Mouse (Mus musculus) frontal cortex, postnatal 14 days (tissue): ENCODE measurements at regions not wholly inside any gene's neighbourhood (a gene's known extent, or its start where the extent isn't known, plus 50 kb on each side); places are given as distances from the start of the nearest gene placed in this dataset.

Experiments used
- DNase-seq, 2 experiments: peaks; one replicate each; pipeline ENCODE4 v3.0.0; 2022; ENCODE audit warnings: low spot score in 2 of 2

DNA sequence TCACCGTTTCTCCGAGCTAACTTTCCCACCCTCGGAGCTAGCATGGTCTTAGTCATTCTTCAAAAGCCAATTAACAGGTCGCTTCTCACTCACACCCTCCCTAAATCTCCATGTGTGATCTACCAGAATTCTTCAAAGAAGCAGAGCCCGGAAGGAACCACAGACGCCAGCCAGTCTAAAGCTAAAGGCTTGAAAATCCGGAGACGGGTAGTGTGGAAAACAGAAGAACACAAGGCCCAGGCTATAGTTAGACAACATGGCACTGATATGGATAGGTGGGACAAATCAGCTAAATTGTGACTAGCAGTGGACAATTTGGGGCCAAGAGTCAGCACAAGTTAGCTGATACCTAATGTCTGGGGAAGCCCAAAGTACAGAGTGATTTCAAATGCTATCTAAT lies 387.0 kb upstream of the Trpc7 start:
- DNase-seq = no peak

GRCm38 (mm10) chr13:57281941-57282710 lies 386.3 kb upstream of the Trpc7 start:
- no peak for DNase-seq

GRCm38 (mm10) chr13:57281504-57281903 lies 385.7 kb upstream of the Trpc7 start:
- peak in 1 of 2 experiments; percentile 58 for DNase-seq

- no peak for DNase-seq
These were observed 382.8 kb upstream of the Trpc7 start for GRCm38 (mm10) chr13:57278580-57278979.

DNA sequence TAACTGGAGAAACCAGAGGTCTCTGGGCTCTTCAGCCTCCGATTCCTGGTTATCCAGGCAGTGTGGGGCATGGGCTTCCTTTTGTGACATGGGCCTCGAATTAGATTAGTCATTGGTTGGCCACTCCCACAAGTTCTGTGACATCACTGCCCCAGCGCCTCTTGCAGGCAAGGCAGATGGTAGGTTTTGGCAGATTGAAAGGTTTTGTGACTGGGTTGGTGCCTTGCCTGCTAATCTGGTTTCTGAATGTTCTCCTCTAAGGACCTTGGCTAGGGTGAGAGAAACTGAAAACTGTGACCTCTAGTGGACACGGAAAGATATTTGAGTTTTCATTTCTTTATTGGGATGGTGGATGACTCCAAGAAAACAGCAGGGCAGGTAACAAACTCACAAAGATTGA lies 381.3 kb upstream of the Trpc7 start:
- no peak for DNase-seq

DNA sequence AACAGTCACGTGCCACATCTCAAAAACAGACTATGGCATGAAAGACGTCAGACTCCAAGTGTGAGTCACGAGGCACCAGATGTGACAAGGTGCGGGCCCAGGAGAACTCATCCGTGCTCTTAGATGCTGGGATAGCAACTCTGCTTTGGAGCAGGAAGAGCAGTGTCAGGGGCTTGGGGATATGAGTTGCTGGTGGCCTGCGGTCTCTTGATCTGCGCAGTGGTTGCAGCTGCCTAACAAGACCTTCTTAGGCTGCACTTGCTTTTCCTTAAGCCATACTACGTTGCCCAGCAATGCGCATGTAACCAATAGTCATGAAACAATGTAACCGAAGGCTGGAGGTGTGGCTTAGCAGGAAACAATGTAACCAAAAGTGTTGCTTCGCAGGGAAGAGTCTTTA lies 380.1 kb upstream of the Trpc7 start:
- DNase-seq = no peak

DNA sequence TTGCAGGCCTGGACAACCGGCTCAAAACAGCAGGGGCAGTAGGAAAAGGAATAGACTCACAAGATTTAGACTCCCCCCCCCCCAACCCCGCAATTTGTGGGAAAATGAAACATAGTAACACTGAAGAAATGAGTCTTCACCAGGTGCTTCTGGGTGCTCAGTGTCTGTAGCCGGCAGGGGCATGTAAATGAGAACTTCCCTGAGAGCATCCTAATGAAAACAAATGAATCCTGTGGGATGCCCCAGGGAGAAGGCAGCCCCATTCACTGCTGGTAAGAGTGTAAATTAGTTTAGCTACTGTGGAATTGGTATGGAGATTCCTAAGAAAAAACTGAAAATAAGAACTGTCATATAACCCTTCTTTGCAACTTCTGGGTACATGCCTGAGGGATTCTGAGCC lies 377.8 kb upstream of the Trpc7 start:
- DNase-seq = no peak

GRCm38 (mm10) chr13:57269614-57270013 lies 373.8 kb upstream of the Trpc7 start:
- peak in 1 of 2 experiments; percentile 27 for DNase-seq

- peak; percentile 48 to 84 for DNase-seq
These were observed 364.1 kb upstream of the Trpc7 start for GRCm38 (mm10) chr13:57259920-57260319.

DNA sequence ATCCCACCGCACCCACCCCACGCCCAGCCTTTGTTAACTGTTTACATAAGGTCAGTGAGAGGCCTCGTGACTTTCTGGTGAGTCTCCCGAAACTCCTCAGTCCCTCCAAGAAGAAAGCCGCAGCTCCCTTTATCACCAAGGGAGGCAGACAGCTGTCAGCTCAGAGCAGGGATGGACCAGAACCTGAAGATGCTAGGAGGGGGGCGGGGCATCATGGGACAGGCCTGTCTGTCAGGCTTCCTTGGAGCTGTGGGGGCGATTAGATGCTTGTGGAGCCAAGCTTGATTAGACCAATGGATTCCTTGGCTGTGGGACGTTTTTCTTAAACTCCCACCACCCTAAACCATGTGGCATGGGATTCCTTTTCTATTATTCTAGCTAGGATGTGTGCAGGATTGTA lies 363.7 kb upstream of the Trpc7 start:
- no peak for DNase-seq

DNA sequence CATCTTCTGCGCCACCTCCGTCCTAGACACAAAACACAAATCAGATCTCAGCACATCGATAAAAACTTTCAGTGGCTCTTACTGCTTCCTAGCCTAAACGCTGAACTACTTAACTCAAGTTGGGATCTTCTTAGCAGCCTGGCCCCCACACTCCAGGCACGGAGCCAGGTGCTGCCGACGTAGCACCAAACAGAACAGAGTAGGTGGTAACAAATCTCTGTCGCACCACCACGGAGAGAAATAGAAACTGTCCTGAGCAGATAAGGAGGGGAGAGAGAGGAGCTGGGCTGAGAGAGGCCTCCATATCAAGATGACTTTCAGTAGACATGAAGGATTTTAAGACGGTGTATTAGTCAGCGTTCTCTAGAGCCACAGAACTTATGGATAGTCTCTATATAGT lies 360.1 kb upstream of the Trpc7 start:
- DNase-seq = peak; percentile 29 to 49

DNA sequence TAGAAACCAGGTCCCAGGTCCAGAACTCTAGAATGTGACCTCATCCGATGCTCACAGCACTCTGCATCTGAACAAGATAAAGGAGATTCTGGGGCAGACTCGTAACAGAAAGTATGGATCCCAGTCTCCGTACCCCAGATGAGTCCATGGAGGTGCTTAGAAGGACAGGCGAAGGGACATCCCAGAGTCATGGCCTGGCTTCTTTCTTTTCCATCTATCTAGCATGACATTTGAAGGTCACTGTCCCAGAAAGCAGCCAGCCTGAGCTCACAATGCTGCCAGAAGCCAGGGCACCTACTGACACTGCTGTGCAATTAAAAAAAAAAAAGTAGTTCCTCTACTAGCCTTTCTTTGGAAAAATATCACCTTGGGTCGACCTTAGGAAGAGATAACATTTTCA lies 354.1 kb upstream of the Trpc7 start:
- no peak for DNase-seq

DNA sequence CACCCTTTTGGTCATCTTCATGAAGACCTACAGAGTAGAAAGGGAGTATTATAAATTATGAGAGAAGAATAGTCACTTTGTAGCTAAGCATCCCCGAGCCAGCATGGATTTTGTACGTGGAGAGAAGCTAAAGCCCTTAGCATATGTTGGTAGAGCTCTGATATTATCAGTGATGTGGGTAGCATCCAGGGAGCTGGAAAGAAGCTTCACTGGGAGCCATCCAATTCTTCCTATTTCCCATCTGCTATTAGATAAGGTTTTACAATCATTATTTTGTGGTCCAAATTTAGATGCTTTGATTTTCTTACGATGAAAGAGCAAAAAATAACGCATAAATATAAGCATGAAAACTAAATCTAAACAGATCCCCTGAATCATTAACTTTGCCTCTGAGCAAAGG lies 353.6 kb upstream of the Trpc7 start:
- DNase-seq = no peak

GRCm38 (mm10) chr13:57246238-57246963 lies 350.6 kb upstream of the Trpc7 start:
- no peak for DNase-seq

DNA sequence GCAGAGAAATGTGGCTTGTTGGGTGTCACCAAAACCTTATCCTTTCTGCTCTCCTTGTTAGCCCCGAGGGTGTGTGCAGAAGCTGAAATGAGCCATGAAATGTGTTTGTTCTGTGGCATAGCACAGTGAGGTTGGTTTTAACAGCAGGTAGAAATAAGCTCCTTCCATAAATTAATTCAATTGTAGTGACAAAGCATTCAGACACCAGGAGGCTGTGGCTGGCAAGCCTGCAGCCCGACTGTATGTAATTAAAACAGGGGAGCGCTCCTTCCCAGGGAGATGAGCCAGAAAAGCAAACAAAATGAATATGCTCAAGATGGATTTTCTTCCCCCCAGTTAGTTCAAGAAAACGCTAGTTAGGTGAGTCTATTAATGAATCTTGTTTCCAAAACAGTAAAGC lies 341.1 kb upstream of the Trpc7 start:
- no peak for DNase-seq

DNA sequence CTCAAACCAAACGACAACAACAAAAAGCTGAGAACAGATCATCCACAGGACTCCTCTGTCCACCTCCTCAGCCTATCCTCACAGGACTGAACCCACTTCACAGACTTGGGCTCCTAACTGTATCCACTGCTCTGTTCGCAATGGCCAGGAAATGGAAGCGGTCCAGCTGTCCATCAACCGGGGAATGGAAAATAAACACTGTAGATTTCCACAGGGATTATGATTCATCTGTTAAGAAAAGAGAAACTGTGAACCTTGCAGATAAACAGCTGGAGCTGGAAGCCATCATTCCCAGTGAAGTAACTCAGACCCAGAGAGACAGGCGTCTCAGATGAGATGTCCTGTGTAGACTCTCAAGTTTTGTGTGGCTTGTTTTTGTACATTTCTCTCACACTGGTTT lies 340.4 kb upstream of the Trpc7 start:
- DNase-seq = no peak

GRCm38 (mm10) chr13:57232906-57233305 lies 337.1 kb upstream of the Trpc7 start:
- no peak for DNase-seq

DNA sequence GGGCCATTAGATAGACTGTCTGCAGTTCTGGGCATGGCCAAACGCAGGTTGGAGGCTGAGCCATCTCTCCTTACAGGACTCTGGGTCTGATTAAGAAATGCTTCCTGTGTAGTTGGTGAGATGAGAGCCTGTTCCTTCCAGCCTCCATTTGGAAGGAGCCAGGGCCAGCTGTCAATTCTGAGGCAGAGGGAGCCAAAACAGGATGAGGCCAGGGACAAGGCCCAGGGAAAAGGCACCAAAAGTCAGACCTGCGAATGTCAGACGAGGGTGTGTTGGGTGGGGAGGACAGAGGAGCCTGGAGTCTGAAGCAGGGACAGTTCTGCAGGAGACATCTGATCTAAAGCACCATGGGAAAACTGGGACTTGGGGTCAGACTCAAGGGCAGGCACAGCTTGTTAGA lies 335.9 kb upstream of the Trpc7 start:
- DNase-seq = no peak

DNA sequence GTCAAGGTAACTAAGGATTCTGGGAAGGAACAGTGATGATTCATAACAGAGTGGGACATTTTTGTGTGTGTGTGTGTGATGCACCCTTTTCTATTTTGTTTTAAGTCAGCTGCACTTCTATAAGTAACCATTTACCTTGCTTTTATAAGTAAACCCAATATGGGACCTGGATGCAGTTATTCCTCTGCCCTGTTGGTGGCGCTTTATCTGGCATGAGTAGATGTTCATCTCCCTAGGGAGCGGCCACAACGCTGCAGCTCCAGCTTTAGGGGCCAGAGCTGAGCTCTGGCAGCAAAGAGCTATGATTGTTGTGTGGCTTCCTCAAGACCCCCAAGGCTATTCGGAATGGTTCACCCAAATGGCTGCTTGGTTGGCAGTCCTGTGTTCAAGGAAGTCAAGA lies 334.5 kb upstream of the Trpc7 start:
- no peak for DNase-seq

DNA sequence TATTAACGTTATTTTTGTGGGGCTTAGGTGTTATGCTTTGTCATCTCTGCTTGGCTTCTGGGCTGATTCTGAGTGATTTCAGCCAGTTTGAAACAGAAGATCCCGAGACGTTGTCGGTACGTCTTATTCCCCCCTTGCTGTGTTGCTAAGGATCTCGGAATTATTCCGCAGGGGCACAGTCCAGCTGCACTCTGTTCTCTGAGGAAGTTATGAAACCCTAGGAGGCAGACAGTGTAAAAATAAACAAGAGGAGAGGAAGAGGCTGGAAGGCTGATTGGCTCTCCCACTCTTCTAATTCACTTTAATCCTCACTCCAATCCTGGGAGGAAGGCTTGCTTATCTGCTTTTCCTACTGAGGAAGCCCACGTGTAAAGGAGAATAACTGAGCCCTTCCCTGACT lies 325.3 kb upstream of the Trpc7 start:
- no peak for DNase-seq

- DNase-seq = no peak
These were observed 320.4 kb upstream of the Trpc7 start for GRCm38 (mm10) chr13:57216161-57216560.

DNA sequence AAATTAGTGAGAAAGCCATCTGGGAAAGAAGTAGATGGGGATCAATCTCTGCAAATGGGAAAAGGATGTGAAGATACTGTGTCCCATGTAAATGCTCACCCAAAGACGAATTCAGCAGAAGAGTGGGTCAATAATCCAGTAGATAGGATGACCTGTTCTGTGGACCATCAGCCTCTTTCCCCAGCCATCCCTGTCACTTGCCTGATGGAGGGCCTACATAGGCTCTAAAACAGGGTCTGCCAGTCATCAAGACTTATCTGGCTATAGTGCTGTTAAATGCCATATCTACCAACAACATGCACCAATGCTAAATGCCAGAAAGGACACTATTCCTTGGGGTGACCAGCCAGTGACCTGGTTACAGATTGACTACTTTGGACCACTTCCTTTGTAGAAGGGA lies 316.5 kb upstream of the Trpc7 start:
- no peak for DNase-seq

GRCm38 (mm10) chr13:57191195-57191594 lies 295.4 kb upstream of the Trpc7 start:
- no peak for DNase-seq
